Mouse (Mus musculus) heart, adult 2 months (tissue): ENCODE results near the gene Cntd1.

Experiments used
- CTCF ChIP-seq: fragments of 200-600 bp; IDR thresholded peaks from 2 replicates; pipeline ENCODE4 v1.8.1; 2022; ENCODE audit warnings: antibody characterized with exemption, mild to moderate bottlenecking, moderate library complexity
- EP300 ChIP-seq: fragments of 200-500 bp; IDR thresholded peaks from 2 replicates; pipeline ENCODE4 v1.6.1; 2011; ENCODE audit warnings: low read depth, low read length, control low read depth; ENCODE audit not compliant: insufficient read depth
- POLR2A ChIP-seq: fragments of 200-500 bp; IDR thresholded peaks from 2 replicates; pipeline ENCODE4 v1.6.1; 2011; ENCODE audit warnings: mild to moderate bottlenecking, low read depth, low read length, control low read depth; ENCODE audit not compliant: insufficient read depth

- TF ChIP-seq CTCF (no peak), POLR2A (no peak), EP300 (no peak)
Observed at GRCm38 (mm10) chr11:101280837-101281236, 2.0 kb downstream of the Cntd1 start.
